Mouse (Mus musculus): ENCODE results near the gene Pnma1.

DNA sequence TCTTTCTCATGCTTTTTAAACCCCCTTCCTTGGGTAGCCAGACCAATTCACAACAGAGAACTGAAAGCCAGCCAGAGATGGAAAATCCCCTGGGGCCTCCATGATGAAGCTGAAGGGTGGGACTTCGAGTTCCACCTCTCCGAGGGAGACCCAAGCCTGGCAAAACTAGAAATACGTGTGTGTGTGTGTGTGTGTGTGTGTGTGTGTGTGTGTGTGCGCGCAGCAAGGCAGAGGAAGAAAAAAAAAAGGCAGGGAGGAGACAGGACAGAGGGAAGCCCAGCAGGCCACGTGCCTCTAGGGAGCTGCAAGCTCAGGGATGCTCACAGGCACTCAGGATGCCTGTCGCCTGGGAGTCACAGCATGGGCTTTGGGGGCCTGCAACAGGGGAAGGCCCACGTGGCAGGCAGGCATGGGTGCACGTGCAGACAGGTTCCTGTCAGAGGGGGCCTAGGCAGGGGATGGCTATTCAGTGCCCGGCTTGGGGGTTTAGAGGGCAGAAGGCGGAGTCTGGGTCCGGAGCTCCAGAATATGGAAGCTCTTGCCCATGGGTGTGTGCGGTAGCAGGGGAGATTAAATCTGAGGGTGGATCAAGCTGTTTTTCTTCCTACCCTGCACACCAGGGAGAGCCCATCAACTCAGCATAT lies 28.0 kb upstream of the Pnma1 start:
- TF ChIP-seq POLR2A (IDR thresholded peaks at IDR 0.05; ENCODE audit: insufficient read length, low read depth): peak; percentile 17
- no peak for TF ChIP-seq TCF12 (IDR thresholded peaks at IDR 0.05; ENCODE audit: insufficient read depth, poor library complexity, severe bottlenecking)
- no peak for TF ChIP-seq REST (IDR thresholded peaks at IDR 0.05; ENCODE audit: insufficient read depth, insufficient read length)
- no peak for TF ChIP-seq MAX (IDR thresholded peaks at IDR 0.05; ENCODE audit: low read depth)
- TF ChIP-seq MYOD1 (IDR thresholded peaks at IDR 0.05; ENCODE audit: control insufficient read depth in 1 of 3, insufficient read length in 2 of 3, low read depth in 2 of 3): no peak
- peak; percentile 67 for TF ChIP-seq USF1 (IDR thresholded peaks at IDR 0.05; ENCODE audit: low read depth)
- no peak for TF ChIP-seq POLR2AphosphoS2 (IDR thresholded peaks at IDR 0.05; ENCODE audit: insufficient read length, low read depth)
- TF ChIP-seq TCF3 (IDR thresholded peaks at IDR 0.05; ENCODE audit: insufficient read length, low read depth): no peak
- no peak for TF ChIP-seq E2F4 (IDR thresholded peaks at IDR 0.05; ENCODE audit: insufficient read depth)
- no peak for TF ChIP-seq SRF (IDR thresholded peaks at IDR 0.05; ENCODE audit: control insufficient read depth, insufficient read length, low read depth)
- no peak for TF ChIP-seq MYOG (IDR thresholded peaks at IDR 0.05; ENCODE audit: control insufficient read depth in 1 of 3, insufficient read depth in 1 of 3, insufficient read length in 2 of 3, low read depth in 2 of 3)
